Mouse (Mus musculus): ENCODE data around the gene Fga. TPM values are rescaled to one million over a fixed set of nuclear protein-coding genes. Genes with fewer than 3 reads are reported as not detected.

The Fga gene
- total RNA-seq, 1 experiment from 2014 or later, result not detected

DNA sequence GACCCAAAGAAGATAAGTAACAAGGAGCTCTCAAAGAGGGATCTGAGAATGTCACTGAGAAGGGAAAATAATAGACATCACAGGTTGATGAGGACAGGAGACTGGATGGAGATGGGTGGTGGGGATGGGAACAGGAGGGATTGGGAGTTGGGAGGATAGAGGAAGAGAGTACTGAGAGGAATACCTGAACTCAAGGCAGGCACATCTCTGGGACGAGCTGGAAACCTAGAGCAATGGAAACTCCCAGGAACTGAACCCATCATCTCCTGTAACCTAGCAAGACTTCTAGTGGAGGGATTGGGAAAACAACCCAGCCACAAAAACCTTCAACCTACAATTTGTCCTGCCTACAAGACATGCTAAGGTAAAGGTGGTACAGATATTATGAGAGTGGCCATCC lies 9.6 kb upstream of the Fga start:
- ATAC-seq (replicated peaks in 1 of 2; ENCODE audit: insufficient read depth in 1 of 2, low FRiP score in 2 of 2, low TSS enrichment in 1 of 2, low read depth in 1 of 2, poor library complexity in 2 of 2, severe bottlenecking in 2 of 2), result no peak

DNA sequence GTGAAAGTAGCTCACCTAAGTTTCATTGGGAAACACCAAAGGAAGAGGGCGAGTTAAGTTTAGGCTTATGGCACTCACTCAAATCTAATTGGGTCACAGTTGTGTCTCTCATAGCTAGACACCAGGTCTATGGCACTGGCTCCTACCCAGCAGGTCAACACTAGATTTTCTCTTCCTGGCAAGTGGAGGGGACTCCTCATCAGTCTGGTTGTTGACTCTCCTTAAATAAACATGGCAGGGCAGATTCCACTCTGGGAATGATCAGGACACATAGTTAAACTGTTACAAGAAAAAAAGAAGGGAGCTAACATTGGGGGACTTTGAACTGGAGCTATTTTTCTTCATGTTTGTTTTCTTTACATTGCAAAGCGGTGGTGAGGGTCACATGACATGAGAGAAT lies 5.5 kb upstream of the Fga start:
- no peak for ATAC-seq (replicated peaks in 1 of 2; ENCODE audit: insufficient read depth in 1 of 2, low FRiP score in 2 of 2, low TSS enrichment in 1 of 2, low read depth in 1 of 2, poor library complexity in 2 of 2, severe bottlenecking in 2 of 2)

DNA sequence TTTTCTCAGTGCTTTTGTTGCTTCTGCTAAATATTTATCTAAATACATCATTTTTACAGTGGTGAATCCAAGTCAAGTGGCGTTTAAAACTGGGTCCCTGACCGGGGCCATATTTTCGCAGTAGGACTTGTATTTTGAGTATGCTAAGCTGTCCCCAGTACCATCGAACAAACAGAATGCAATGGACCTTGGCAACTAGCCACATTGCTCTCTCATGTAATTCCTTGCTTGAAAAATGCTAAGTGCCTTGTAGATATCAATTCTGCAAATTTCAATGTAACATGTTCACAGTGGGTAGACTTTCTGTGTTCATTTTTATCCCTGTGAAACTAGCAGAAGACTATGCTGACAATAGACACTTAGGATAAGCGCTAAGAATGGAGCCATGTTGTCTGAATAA lies 4.7 kb upstream of the Fga start:
- ATAC-seq (replicated peaks in 1 of 2; ENCODE audit: insufficient read depth in 1 of 2, low FRiP score in 2 of 2, low TSS enrichment in 1 of 2, low read depth in 1 of 2, poor library complexity in 2 of 2, severe bottlenecking in 2 of 2), result no peak

DNA sequence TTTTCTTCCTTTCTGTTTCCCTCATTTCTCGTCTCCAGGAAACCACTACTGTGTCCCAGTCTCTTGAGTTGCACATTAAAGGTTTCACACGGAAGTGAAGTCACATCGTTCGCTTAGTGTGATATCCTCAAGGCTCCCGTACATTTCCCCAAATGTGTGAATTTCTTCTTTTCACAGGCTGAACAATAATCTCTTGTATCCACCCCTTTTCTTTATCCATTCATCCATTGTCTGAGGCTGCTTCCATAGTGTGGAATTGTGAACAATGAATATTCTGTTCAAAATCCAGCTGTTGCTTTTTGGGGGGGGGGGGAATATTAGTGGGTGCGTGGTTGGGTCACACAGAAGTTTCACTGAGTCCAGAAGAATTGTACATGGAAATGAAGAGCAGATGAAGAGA lies 840 bp upstream of the Fga start:
- no peak for ATAC-seq (replicated peaks in 1 of 2; ENCODE audit: insufficient read depth in 1 of 2, low FRiP score in 2 of 2, low TSS enrichment in 1 of 2, low read depth in 1 of 2, poor library complexity in 2 of 2, severe bottlenecking in 2 of 2)

DNA sequence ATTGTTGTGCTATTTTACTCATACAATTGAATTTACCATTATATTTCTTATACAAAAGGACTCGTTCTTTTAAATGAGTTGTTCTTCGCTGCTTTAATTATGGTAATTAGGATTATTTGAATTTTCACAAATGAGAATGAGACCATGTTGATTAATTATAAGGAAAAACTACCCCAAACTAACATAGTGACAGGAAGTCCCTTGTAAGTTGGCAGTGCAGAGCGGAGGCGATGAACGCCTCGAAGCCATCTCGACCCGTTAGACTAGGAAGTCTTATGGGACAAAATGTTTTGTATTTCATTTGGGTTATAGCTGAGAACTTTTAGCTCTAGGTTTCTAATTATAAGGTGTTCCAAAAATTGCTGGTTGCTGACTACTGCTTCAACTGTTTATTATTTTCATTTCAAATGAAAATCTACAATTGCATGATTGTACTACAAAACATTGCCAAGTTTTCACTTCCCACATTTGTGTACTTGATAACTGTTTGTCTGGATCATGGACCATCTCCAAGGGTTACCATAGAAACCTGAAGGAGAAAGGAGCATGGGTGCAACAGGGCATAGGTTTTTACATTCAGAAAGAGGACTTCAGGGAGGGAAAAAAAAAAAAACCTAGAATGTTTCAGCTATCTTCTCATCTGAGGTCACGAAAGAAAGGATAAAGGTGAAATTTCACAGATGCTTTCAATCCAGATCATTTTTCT lies 1.8 kb downstream of the Fga start:
- ATAC-seq (replicated peaks in 1 of 2; ENCODE audit: insufficient read depth in 1 of 2, low FRiP score in 2 of 2, low TSS enrichment in 1 of 2, low read depth in 1 of 2, poor library complexity in 2 of 2, severe bottlenecking in 2 of 2), result no peak

DNA sequence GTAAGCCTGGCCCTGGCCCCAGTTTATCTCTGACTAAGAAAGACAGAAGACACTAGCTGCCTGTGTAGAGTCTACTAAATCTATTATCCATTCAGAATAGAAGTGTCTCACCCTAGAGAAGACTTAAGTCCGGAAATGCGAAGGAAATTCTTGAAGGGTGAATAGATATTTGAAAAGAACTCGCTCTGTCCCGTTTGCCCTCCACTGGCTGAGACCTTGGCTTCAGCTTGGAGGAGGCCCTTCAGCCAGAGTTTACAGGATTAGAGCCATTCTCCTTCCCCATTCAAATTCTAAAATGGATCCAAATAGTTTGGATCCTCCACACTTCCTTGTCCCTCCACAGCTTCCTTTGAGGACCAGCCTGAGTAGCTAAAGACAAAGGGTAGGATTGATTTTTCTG lies 4.5 kb downstream of the Fga start:
- ATAC-seq (replicated peaks in 1 of 2; ENCODE audit: insufficient read depth in 1 of 2, low FRiP score in 2 of 2, low TSS enrichment in 1 of 2, low read depth in 1 of 2, poor library complexity in 2 of 2, severe bottlenecking in 2 of 2), result no peak

DNA sequence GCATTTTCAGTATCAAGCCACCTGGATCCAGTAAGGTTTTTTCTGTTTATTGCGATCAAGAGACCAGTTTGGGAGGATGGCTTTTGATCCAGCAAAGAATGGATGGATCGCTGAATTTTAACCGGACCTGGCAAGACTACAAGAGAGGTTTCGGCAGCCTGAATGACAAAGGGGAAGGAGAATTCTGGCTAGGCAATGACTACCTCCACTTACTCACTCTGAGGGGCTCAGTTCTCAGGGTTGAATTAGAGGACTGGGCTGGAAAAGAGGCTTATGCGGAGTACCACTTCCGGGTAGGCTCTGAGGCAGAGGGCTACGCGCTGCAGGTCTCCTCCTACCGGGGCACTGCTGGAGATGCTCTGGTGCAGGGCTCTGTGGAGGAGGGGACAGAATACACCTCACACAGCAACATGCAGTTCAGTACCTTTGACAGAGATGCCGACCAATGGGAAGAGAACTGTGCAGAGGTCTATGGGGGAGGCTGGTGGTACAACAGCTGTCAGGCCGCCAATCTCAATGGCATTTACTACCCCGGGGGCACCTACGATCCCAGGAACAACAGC lies 7.0 kb downstream of the Fga start:
- no peak for ATAC-seq (replicated peaks in 1 of 2; ENCODE audit: insufficient read depth in 1 of 2, low FRiP score in 2 of 2, low TSS enrichment in 1 of 2, low read depth in 1 of 2, poor library complexity in 2 of 2, severe bottlenecking in 2 of 2)

DNA sequence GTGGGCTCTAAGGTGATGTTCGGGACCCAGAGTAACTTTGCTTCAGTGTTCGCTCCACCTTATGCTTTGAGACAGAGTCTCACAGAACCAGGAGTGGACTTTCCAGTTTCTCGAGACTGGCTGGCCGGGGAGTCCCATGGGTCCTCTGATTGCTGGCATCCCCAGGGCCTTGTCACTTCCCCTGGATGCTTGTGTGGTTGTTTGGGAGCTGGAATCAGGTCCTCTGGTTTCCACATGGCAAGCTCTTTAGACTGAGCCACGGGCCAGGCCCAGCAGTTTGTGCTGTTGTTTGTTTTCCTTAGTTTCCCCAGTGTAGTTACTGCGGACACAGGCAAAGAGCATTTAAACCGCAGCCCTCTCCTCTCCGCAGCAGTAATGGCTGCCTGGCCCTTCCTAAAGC lies 7.9 kb downstream of the Fga start:
- ATAC-seq (replicated peaks in 1 of 2; ENCODE audit: insufficient read depth in 1 of 2, low FRiP score in 2 of 2, low TSS enrichment in 1 of 2, low read depth in 1 of 2, poor library complexity in 2 of 2, severe bottlenecking in 2 of 2), result no peak

DNA sequence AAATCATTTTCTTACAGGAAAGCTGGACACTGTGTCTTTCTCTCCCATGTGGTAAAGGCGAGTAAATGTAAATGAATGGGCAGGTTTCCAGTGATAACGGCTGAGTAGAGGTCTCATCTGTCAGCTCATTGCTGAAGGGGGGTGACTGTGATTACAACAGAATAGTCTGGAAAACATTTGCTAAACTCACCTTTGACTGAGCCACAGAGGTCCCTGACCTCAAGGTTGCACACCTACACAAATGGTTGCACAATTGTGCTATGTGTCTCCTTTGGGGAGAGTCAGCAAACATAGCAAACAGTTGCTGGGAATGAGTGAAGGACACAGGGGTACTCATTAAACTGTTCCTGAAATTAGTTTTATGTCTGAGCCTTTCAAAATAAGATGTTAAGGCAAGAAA lies 13.0 kb downstream of the Fga start:
- no peak for ATAC-seq (replicated peaks in 1 of 2; ENCODE audit: insufficient read depth in 1 of 2, low FRiP score in 2 of 2, low TSS enrichment in 1 of 2, low read depth in 1 of 2, poor library complexity in 2 of 2, severe bottlenecking in 2 of 2)

DNA sequence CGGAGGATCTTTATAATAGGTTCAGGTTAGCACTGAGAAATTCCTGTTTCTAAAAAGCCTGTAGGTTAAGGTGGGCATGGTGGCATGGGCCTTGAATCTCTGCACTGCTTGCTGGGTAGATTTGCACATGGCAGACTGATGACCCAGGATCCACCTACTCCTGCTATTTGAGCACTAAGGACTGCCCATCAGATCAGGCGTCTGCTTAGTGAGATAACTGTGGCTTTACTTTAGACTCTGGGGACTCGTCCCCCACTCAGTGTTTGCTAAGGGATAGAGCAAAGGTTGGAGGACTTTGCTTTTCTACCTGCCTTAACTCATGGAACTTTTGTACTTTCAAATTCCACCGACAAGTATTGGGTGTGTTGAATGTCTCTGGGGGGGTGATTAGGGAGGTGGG lies 13.8 kb downstream of the Fga start:
- ATAC-seq (replicated peaks in 1 of 2; ENCODE audit: insufficient read depth in 1 of 2, low FRiP score in 2 of 2, low TSS enrichment in 1 of 2, low read depth in 1 of 2, poor library complexity in 2 of 2, severe bottlenecking in 2 of 2), result no peak

DNA sequence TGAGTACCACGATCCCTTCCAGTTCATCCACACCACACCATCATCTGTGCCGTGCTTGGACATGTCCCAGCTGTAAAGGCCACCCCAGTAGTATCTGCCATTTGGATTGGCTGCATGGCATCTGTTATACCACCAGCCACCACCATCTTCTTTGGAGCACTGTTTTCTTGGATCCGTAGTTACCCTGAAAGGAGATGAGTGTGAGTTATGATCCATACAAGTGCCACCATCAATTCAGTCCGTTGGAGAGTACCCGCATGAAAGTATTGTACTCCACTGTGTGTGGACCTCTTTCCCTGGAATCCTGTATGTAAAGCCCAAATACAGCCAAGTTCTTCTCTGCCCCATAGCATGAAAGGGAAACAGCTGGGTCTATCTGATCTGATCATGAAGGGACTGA lies 16.6 kb downstream of the Fga start:
- no peak for ATAC-seq (replicated peaks in 1 of 2; ENCODE audit: insufficient read depth in 1 of 2, low FRiP score in 2 of 2, low TSS enrichment in 1 of 2, low read depth in 1 of 2, poor library complexity in 2 of 2, severe bottlenecking in 2 of 2)

DNA sequence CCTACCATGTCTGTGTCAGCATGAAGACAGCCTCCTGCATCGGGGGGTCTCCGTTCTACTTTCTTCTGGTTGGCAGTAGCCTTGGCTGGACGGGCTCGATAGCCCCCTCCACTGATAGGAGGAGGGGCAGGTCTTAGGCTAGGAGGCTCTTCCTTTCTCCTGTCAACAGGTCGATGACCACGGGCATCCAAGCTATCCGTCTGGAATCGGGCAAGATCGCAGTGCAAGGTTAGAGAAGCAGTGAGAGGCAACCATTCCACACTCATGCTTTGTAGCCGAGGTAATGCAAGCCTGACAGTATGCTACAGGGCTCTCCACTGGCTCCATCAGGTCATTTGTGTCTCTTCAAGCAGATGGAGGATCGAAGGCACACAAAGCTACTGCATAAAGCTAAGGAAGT lies 20.8 kb downstream of the Fga start:
- ATAC-seq (replicated peaks in 1 of 2; ENCODE audit: insufficient read depth in 1 of 2, low FRiP score in 2 of 2, low TSS enrichment in 1 of 2, low read depth in 1 of 2, poor library complexity in 2 of 2, severe bottlenecking in 2 of 2), result no peak

DNA sequence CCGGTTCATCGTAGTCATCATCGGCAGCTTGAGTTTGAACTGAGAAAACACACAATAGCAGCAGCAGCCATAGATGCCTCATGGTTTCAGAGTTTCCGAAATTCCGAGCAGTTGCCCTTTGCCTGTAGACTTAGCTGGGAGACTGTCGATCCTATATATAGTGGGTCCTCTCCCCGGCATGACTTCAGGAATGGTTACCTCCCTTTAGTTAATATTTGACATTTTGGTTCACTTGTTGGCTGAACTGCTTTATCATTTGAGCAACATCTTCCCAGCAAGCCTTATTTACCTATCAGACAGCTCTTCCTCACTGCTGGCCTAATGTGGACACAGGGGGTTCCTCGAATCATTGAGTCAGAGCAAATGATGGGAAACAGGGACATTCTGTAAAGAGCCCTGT lies 23.8 kb downstream of the Fga start, which contains the start of gene Fgb:
TSS of gene Fgb (minus strand) at position 184 of the 400 bp plus-strand sequence.
- ATAC-seq (replicated peaks in 1 of 2; ENCODE audit: insufficient read depth in 1 of 2, low FRiP score in 2 of 2, low TSS enrichment in 1 of 2, low read depth in 1 of 2, poor library complexity in 2 of 2, severe bottlenecking in 2 of 2), result no peak

DNA sequence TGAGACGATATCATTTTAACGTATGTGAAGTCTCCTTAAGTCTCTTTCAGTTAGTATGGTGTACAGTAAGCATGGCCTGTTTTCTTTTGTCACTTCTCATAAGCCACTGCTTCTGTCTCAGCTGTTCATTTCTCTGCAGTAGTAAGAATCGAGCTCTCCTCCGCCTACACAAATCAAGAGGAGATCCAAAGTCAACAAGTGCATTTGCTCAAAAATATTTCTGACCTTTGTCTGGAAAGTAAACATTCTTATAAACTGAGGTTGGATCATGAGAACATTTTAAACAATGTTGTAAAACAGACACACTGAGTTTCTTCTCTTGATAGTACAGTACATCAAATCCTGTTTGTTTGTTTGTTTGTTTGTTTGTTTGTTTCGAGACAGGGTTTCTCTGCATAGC lies 24.8 kb downstream of the Fga start:
- ATAC-seq (replicated peaks in 1 of 2; ENCODE audit: insufficient read depth in 1 of 2, low FRiP score in 2 of 2, low TSS enrichment in 1 of 2, low read depth in 1 of 2, poor library complexity in 2 of 2, severe bottlenecking in 2 of 2), result no peak

DNA sequence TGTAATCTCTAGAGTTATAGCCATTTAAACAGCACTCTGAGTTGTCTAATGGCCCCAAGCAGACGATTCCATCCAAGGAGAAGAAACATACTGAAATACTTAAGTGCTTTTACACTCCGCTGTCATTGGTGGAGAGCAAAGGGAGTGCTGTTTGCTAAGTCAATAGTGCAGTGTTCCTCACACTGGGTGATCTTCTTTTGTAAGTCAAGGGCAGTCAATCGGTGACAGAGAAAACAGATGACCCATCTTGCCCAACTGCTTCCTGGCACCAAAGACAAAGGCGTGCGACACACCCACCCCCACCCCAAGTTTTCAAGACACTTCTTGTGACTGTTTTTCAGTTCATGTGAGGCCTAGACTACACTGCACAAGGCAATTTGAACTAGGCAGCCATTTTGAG lies 26.2 kb downstream of the Fga start:
- no peak for ATAC-seq (replicated peaks in 1 of 2; ENCODE audit: insufficient read depth in 1 of 2, low FRiP score in 2 of 2, low TSS enrichment in 1 of 2, low read depth in 1 of 2, poor library complexity in 2 of 2, severe bottlenecking in 2 of 2)

DNA sequence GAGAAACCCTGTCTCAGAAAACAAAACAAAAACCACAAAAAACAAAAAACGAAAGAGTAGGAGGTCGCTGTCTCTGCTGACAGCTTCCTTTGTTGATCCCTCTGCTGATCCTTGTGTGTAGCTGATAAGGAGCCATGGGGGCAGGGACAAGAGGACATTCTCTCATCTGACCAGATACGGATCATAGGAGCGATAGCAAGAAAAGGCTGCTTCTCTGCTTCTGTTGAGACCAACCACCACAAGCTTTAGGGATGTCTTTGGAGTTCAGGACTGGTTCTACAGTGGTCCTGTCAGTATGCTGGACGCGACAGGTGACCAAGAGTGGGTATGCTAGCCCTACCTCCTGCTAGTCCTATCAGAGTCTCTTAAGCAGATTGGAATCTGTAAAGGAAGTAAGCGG lies 27.2 kb downstream of the Fga start:
- ATAC-seq (replicated peaks in 1 of 2; ENCODE audit: insufficient read depth in 1 of 2, low FRiP score in 2 of 2, low TSS enrichment in 1 of 2, low read depth in 1 of 2, poor library complexity in 2 of 2, severe bottlenecking in 2 of 2), result no peak

DNA sequence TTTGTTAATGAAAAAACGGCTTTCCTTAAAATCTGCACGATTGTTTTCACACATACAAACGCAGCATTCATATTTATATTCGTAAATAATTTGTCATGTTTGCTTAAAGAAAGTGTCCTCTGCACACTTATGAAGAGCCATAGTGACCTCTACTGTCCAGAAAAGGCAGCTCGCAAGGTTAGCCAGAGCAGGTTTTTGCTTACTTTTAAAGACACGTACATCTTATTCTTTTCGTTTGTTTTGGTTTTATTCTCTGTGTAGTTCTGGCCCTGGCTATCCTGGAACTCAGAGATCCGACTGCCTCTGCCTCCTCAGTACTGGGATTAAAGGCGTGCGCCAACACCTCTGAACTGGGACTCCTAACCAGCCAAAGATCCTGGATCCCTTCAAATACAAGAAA lies 27.9 kb downstream of the Fga start:
- peak; percentile 34 to 63; a peak in 1 of 4 replicates for ATAC-seq (replicated peaks in 1 of 2; ENCODE audit: insufficient read depth in 1 of 2, low FRiP score in 2 of 2, low TSS enrichment in 1 of 2, low read depth in 1 of 2, poor library complexity in 2 of 2, severe bottlenecking in 2 of 2)

DNA sequence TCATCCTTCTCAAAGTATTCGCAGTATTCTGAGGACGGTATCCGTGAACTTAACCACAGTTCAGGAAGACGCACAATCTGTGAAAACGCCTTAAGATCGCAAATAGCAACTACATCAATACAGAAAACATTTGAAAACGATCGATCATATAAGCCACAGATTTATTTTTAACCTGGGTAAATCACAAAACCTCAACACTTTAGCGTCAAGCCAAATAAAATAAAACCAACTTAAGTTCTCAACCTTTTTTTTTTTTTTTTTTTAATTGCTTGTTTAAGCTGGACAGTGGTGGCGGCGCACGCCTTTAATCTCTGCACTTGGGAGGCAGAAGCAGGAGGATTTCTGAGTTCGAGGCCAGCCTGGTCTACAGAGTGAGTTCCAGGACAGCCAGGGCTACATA lies 28.9 kb downstream of the Fga start:
- ATAC-seq (replicated peaks in 1 of 2; ENCODE audit: insufficient read depth in 1 of 2, low FRiP score in 2 of 2, low TSS enrichment in 1 of 2, low read depth in 1 of 2, poor library complexity in 2 of 2, severe bottlenecking in 2 of 2), result no peak

DNA sequence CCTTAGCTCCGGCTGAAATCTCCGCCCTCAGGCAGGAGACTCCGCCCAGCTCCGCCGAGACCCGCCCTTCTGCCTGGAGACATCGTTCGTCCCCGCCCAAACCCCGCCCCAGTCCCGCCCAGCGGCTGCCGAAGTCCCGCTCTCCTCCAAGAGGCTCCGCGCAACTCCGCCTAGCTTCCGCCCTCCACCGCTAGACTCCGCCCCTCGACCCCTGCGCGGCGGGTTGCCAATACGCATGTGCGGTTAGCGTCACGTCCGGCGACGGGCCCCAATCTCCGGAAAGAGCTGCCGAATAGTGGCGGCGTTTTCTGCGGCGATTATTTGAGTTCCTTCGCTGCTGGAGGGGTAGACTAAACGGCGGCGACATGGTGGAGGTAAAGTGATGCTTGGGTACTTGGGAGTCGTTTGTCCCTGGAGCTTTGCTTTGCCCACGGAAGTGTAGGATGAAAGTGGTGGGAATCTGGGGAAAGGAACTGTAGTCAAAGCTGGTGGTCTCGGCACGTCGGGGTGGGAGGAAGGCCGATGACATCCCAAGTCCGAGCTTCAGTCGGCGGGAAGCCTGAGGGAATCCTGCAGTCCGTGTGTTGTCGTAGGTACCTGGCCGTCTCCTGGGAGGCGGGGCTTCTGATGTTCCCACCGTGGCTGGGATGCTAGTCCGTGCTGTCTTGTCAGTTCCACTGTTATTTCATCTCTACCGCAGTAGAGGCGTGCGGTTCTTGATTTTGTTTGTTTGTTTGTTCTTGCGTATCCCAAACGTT lies 29.6 kb downstream of the Fga start, which contains the start of gene Plrg1:
TSS of gene Plrg1 (plus strand) at position 242 of the 758 bp plus-strand sequence.
- peak; percentile 91 to 97 for ATAC-seq (replicated peaks in 1 of 2; ENCODE audit: insufficient read depth in 1 of 2, low FRiP score in 2 of 2, low TSS enrichment in 1 of 2, low read depth in 1 of 2, poor library complexity in 2 of 2, severe bottlenecking in 2 of 2)

Data from hematopoietic stem cell, adult 5-6 weeks (primary cell).